Comparison of ENCODE assay signal across 21 mouse cellular contexts in the genomic region with DNA sequence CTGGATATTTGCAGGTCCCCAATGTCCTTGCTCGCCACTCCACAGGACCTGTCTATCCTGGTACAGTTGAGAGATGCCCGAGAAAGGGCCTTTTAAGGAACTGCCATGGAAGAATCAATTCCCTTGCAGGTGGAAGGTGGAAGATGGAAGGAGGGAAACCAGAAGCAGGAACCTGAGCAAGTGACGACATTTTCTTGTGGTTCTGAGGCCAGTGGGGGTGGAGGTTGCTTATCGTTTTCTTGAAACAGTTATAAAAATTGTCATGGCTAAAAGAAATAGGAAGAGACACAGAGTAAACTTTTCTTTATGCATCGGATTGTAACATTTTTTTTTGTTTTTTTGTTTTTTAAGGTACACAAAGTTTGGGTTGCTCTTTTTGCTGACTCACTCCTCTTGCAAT. TPM values are rescaled to one million over a fixed set of nuclear protein-coding genes. Genes with fewer than 3 reads are reported as not detected.
A peak's percentile ranks its signal among the peaks of the same experiment; 100 is the strongest.
DNase-seq lines count a peak whose midpoint lies in the region; ATAC-seq and TF ChIP-seq lines count a peak whose summit lies in the region.
"Had no signal": no experiment of that assay in that cellular context is flagged by ENCODE, and none has a peak within 500 bp of the region (broad histone marks: within the 10 kb centered on the region; RNA-seq: fewer than 3 reads in every experiment).

No protein-coding gene starts in this region.

- no peaks in the 10 kb centered on the region for H3K27me3 ChIP-seq in testis, adult 2 months (ENCODE audit: control insufficient read depth, insufficient read depth, low read length)
- peaks cover 4 to 5% of the 10 kb centered on the region in 2 experiments for H3K27me3 ChIP-seq in MEL (ENCODE audit: control insufficient read depth in 1 of 2, insufficient read depth in 2 of 2, low read length in 2 of 2)
- H3K27me3 ChIP-seq: CH12.LX, Patski had no signal

- TF ChIP-seq EP300 in MEL (IDR thresholded peaks at IDR 0.05; ENCODE audit: low read depth in 1 of 2, low read length in 2 of 2), result no peak

- H3K4me1 ChIP-seq in testis, adult 2 months (ENCODE audit: control insufficient read depth, insufficient read depth, low read length), result no peaks in the 10 kb centered on the region
- H3K4me1 ChIP-seq in MEL (ENCODE audit: control insufficient read depth in 1 of 2, insufficient read depth in 2 of 2, low read length in 2 of 2), result peaks cover 0 to 3% of the 10 kb centered on the region in 2 experiments; a peak in 2 of 4 replicates

- no peak for TF ChIP-seq POLR2A in testis, adult 2 months (IDR thresholded peaks at IDR 0.05; ENCODE audit: control insufficient read depth, low read depth, low read length)
- no peak for TF ChIP-seq POLR2A in MEL (IDR thresholded peaks at IDR 0.05; ENCODE audit: control insufficient read depth in 1 of 2, insufficient read depth in 1 of 2, low read depth in 1 of 2, low read length in 2 of 2, poor library complexity in 1 of 2)

- peak; percentile 33; the same call in 1 of the 2 replicates for ATAC-seq in megakaryocyte, adult 5-6 weeks (ENCODE audit: poor library complexity, severe bottlenecking)
- 0 out of 2 replicates have a peak, but pooled peaks have one; percentile 4 for ATAC-seq in megakaryocyte progenitor cell, adult 5-6 weeks (replicated peaks; ENCODE audit: poor library complexity)
- ATAC-seq: activated CD4-positive, CD25-positive, alpha-beta regulatory T cell, adult 4 months; CD4-positive, CD25-positive, alpha-beta regulatory T cell, adult 4 months; Patski had no signal

- H3K4me3 ChIP-seq in testis, adult 2 months (ENCODE audit: control insufficient read depth, low read depth, low read length), result no peak overlapping the region
- no peak overlapping the region for H3K4me3 ChIP-seq in MEL (ENCODE audit: control insufficient read depth in 1 of 2, insufficient read depth in 1 of 2, low read depth in 2 of 2, low read length in 2 of 2)

- H3K36me3 ChIP-seq in testis, adult 2 months (ENCODE audit: control insufficient read depth, insufficient read depth, low read length), result no peaks in the 10 kb centered on the region
- H3K36me3 ChIP-seq in MEL (ENCODE audit: control insufficient read depth in 1 of 2, insufficient read depth in 2 of 2, low read length in 2 of 2), result no peaks in the 10 kb centered on the region
- H3K36me3 ChIP-seq: G1E had no signal

- H3K9ac ChIP-seq in MEL (ENCODE audit: control insufficient read depth, low read depth, low read length, poor library complexity, severe bottlenecking), result no peak overlapping the region

- H3K9me3 ChIP-seq in MEL (replicated peaks; ENCODE audit: insufficient read depth, low read length), result no peaks in the 10 kb centered on the region
- H3K9me3 ChIP-seq: G1E had no signal

- no peak for TF ChIP-seq RAD21 in MEL (IDR thresholded peaks at IDR 0.05; ENCODE audit: low read depth, low read length)

- no peak for DNase-seq in testis, postnatal 14 days (ENCODE audit: low spot score)
- DNase-seq in MEL (ENCODE audit: low read depth, low spot score), result peak; percentile 29
- no peak for DNase-seq in thymus, postnatal 4 days
- DNase-seq in cerebellum, postnatal 10 days, result no peak
- no peak for DNase-seq in cerebellum, postnatal 14 days
- DNase-seq: adrenal gland, adult 8-10 months; adrenal gland, postnatal 10 days; adrenal gland, postnatal 14 days; adrenal gland, postnatal 25 days; B cell, adult 2 months; cerebellum, adult 11 months; cerebellum, adult 11-12 months; cerebellum, adult 18-20 months had no signal

- peak overlapping the region; percentile 64 for H3K27ac ChIP-seq in testis, adult 2 months (ENCODE audit: control insufficient read depth, insufficient read depth, low read depth, low read length)
- H3K27ac ChIP-seq in MEL (ENCODE audit: control insufficient read depth, low read depth, low read length), result no peak overlapping the region

- no peaks in the 10 kb centered on the region for H3K79me2 ChIP-seq in MEL (ENCODE audit: control insufficient read depth, insufficient read depth, low read length, poor library complexity)

- no peak for TF ChIP-seq CTCF in testis, adult 2 months (IDR thresholded peaks at IDR 0.05; ENCODE audit: control insufficient read depth, insufficient read depth, insufficient replicate concordance, low read depth, low read length)
- no peak for TF ChIP-seq CTCF in MEL (IDR thresholded peaks at IDR 0.05 in 2 of 3, conservative IDR thresholded peaks at IDR 0.05 in 1 of 3; ENCODE audit: control insufficient read depth in 1 of 3, insufficient read depth in 1 of 3, low read depth in 2 of 3, low read length in 3 of 3, poor library complexity in 1 of 3, severe bottlenecking in 1 of 3)

TF ChIP-seq in MEL, 35 proteins besides CTCF, POLR2A, EP300 and RAD21:
- TF ChIP-seq TBP (IDR thresholded peaks at IDR 0.05; ENCODE audit: low read depth, low read length), result peak; percentile 95
- no peak for TF ChIP-seq POLR2AphosphoS5 (IDR thresholded peaks at IDR 0.05; ENCODE audit: borderline replicate concordance, low read depth, low read length)
TF ChIP-seq in MEL: peak in this region for 1.

RNA-seq across cellular contexts. Expression of gene Lnx1, which starts 46.3 kb away (rescaled TPM):
- 1.7 and 1.8 TPM in 2 replicates for polyA plus RNA-seq in testis, adult 2 months (2012; rRNA removed)
- total RNA-seq in MEL (2012; rRNA removed), result not detected in 2 replicates
- under 1 TPM in 1 of 2 experiments, not detected in 1; 0.06 TPM for polyA plus RNA-seq in MEL (2012; ENCODE audit: insufficient read depth in 1 of 2, insufficient read length in 2 of 2, low read depth in 1 of 2, low replicate concordance in 2 of 2, missing spikeins in 1 of 2)
- total RNA-seq in megakaryocyte, adult 5-6 weeks (2015), result not detected in 2 replicates
- total RNA-seq in megakaryocyte, adult 5-6 weeks (2017), result not detected in 2 replicates
- 0.10 TPM in 1 of 2 replicates, not detected in the other for total RNA-seq in megakaryocyte progenitor cell, adult 5-6 weeks (2015)
- total RNA-seq in megakaryocyte progenitor cell, adult 5-6 weeks (2017), result not detected in 2 replicates
- polyA plus RNA-seq: G1E had no signal
